Mouse (Mus musculus): ENCODE measurements around the gene Opcml.

GRCm38 (mm10) chr9:28012664-28013063, 222.1 kb downstream of the Opcml start:
- TF ChIP-seq MAX (IDR thresholded peaks at IDR 0.05) (no peak), CTCF (IDR thresholded peaks at IDR 0.05; ENCODE audit: control insufficient read depth, insufficient read depth, insufficient read length) (no peak), CEBPB (IDR thresholded peaks at IDR 0.05; ENCODE audit: low read depth) (no peak), MYOD1 (IDR thresholded peaks at IDR 0.05; ENCODE audit: control insufficient read depth, insufficient read length, low read depth) (no peak), USF1 (IDR thresholded peaks at IDR 0.05; ENCODE audit: low read depth) (no peak), MYOG (IDR thresholded peaks at IDR 0.05; ENCODE audit: control insufficient read depth, extremely low read depth, insufficient read length) (no peak)
